Mouse (Mus musculus) liver (tissue): ENCODE data around the gene Miga2.
A peak's percentile ranks its signal among the peaks of the same experiment; 100 is the strongest.

Experiments used
- DNase-seq: peaks from one replicate; pipeline ENCODE4 v3.0.0-alpha.2; 2020; ENCODE audit warnings: mixed read lengths

The Miga2 gene

DNA sequence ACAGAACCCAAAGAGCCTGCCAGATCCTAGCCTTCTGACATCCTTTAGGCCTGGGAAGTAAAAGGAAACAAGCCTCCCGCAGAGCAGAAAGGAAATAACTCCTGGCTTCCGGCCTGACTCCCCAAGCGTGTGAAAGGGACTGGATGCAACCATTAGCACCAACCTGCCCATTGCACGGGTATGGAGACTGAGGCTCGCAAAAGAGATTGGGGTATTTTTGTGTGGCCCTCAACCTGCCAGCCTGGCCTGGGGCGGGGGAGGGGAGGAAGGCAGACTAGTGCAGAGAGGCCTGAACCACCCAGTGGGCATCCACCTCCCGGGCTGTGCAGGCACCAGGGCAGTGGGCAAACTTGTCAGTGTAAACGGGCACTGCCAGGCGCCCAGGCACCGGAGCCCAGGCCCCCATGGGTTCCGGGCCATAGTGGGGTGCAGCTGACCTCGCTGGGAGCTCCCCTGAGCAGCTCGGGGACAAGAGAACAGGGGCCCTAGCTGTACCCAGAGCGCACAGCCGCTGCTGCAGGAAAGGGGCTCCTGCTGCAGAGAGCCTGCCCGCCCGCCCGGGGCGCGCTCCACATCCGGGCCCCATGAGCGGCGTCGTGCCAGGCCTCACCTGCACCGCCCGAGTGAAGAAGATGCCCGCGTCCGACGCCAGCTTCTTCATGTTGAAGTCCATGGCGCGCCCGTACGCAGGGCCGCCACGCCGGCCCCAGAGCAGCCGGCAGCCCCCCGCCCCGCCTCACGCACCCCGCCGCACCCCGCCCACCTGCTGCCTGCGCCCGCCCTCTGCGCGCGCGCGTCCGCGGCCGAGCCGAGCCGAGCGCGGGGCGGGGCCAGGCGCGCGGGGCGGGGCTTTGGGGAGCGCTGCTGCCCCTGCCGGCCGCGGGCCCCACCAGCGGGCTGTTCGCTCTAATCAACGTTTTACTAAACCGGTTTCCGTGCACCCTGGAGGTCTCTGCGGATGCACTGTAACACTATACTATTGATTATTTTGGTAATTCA lies 5.2 kb upstream of the Miga2 start, which contains the start of gene Sh3glb2:
Sh3glb2 (minus strand) TSS at position 805 of the 999 bp plus-strand sequence.
- DNase-seq: peak; percentile 91

GRCm38 (mm10) chr2:30360626-30361025 lies 3.4 kb upstream of the Miga2 start:
- no peak for DNase-seq

DNA sequence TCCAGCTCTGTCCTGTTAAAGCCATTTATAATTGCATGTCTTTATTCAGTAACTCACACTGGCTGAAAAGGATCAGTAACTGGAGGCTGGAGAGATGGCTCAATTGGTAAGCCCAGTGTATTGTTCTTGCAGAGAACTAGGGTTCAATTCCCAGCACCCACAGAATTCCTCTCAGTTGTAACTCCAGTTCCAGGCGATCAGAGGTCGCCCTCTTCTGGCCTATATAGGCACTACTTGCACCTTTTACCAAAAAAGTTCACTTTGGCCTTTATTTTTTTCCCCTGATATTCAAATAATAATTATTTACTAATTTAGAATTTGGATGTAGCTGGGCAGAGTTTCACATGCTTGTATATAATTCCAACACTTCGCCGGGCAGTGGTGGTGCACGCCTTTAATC lies 1.2 kb upstream of the Miga2 start:
- DNase-seq: no peak

GRCm38 (mm10) chr2:30365281-30366069 lies 1.4 kb downstream of the Miga2 start:
- DNase-seq: no peak

GRCm38 (mm10) chr2:30366203-30366602 lies 2.2 kb downstream of the Miga2 start:
- no peak for DNase-seq

DNA sequence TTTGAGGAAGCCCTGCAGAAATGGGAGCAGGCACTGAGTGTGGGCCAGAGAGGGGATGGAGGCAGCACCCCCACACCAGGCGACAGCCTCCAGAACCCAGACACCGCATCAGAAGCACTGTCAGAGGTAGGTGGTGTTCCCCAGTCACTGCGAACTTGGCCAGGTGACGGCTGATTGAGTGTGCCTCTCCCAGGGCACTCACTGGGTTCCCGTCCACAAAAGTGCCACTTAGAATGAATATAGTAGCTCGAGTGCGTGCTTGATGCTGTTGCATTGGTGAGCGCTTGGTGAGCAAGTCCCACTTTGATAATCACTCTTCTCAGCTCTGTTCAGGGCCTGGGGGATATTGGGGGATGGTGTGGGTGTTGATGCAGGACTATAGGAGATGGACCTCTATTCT lies 7.5 kb downstream of the Miga2 start:
- no peak for DNase-seq

DNA sequence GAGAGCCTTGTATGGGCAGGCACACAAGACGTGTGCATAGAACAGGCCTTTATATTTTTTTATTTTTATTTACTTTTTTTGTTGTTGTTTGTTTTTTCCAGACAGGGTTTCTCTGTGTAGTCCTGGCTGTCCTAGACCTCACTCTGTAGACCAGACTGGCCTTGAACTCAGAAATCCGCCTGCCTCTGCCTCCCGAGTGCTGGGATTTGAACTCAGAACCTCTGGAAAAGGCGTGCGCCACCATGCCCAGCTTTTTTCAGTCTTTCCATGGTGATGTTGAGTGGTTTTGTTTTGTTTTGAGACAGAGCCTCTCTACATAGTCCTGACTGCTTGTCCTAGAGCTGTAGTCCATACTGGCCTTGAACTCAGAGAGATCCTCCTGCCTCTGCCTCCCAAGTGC lies 8.7 kb downstream of the Miga2 start:
- DNase-seq: no peak

DNA sequence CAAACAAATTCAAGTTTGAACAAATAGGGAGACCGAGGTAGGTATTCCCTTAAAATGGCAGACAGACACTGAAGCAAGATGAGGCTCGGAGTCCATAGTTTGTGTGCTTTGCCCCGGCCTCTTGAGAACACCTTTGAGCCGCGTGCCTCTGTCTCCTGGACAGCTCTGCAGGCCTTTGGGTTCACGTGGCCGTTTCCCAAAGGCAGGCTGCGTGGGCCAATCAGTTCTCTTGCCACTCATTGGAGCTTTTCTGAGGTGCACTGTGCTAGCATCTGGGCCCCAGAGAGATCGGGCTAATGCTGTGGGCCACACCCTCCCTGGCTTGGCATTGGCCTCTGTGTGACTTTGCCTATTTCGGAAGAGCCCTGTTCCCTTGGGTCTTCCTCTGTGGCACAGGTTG lies 11.9 kb downstream of the Miga2 start:
- DNase-seq: no peak

DNA sequence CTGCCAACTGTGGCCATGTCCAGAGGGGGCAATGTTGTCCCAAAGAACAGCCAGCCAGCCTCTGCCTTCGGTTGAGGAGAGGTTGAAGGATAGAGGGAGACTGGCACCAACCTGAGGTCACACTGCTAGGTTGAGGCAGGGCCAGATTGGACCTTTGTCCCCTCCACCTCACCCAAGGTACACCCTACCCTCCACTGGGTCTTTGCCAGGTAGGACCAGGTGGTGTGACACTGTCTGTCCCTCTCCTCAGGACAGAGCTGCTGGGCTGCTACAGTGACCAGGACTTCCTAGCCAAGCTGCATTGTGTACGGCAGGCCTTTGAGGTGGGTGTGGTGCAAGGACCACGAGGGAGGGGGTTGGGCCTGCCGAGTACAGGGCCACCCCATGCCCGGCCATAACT lies 13.7 kb downstream of the Miga2 start:
- no peak for DNase-seq

GRCm38 (mm10) chr2:30379307-30379706 lies 15.3 kb downstream of the Miga2 start:
- no peak for DNase-seq

- peak; percentile 50 for DNase-seq
Measured at GRCm38 (mm10) chr2:30380564-30381376, 16.7 kb downstream of the Miga2 start.

DNA sequence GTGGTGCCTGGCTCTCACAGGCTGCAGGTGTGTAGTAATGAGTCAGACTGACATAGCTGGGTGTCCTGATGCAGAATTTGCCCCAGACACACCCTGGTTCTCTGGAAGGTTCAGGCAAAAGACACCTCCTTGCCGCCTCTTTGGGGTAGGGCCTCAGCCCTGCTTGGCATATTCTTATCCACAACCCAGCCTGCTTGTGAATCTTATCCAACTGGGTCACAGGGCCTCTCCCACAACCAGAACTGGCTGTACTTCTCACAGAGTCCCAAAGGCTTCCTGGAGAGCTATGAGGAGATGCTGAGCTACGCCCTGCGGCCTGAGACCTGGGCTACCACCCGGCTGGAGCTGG lies 17.3 kb downstream of the Miga2 start:
- peak; percentile 39 for DNase-seq

- DNase-seq: no peak
Measured at GRCm38 (mm10) chr2:30384814-30385213, 20.8 kb downstream of the Miga2 start.

DNA sequence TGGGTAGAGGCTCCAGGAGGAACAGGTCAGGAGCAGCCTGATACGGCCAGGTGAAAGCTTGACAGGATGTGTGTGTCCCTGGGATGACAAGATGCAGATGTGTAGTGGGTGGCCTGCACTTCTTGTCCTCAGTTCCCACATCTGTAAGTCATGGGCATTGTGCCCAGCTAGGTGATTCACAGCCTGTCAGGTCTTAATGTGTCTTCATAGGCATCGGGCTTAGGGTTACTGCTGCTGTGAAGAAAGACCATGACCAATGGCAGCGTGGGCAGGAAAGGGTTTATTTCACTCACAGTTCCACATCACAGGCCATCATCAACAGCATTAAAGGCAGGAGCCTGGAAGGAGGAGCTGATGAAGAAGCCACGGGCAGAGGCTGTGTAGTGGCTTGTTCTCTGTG lies 21.6 kb downstream of the Miga2 start:
- DNase-seq: no peak

DNA sequence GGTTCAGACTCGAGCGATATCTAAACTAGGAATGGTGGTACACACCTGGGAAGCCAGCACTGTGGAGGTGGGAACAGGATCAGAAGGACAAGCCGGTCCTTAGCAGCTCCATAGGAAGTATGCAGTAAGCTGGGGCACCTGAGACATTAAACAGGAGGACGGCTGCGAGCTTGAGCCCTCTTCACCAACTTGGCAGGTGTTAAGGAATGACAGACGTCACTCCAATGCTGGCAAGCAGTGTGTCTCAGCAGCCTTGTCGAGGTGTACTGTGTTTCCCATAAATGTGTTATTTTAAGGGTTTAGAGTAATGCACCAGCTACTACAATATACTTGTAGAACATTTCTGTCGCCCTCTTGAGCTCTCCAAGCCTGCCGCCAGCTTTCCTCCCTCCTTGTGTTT lies 22.9 kb downstream of the Miga2 start:
- DNase-seq: no peak

DNA sequence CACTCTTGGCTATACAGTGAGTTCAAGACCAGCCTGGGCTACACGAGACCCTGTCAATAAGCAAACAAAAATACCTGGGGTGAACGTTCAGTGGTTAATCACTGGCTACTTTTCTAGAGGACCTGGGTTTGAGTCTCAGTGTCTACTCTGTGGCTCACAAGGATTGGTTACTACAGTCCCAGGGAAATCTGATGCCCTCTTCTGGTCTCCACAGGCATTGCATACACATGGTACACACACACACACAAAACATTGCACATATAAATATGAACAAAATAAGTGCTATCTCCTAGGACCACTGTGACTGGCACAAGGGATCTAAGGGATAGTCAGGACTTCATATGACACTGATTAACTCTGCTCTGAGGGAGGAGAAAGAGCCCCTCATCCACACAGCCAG lies 25.0 kb downstream of the Miga2 start:
- DNase-seq: no peak

DNA sequence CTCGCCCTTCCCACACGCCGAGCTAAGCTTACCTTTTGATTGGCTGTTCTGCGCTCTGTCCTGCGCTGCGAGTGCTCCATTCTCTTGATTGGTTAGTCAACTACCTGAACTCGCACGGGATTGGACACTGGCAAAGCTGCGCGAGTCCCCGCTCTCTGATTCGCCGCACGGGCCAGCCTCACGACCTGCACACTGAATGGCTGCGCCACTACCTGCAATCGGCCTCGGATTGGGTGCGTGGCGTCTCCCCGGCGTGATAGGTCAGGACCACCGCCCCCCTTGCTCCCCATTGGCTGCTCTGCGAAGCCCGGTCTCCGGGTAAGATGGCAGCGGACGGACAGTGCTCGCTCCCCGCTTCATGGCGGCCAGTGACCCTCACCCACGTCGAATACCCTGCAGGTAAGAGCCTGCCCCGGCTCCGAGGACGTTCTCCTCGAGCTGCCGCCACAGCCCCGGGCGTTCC lies 28.1 kb downstream of the Miga2 start, which contains the start of gene Dolpp1:
Dolpp1 (plus strand) TSS at position 141 of the 463 bp plus-strand sequence.
- DNase-seq: peak; percentile 98

DNA sequence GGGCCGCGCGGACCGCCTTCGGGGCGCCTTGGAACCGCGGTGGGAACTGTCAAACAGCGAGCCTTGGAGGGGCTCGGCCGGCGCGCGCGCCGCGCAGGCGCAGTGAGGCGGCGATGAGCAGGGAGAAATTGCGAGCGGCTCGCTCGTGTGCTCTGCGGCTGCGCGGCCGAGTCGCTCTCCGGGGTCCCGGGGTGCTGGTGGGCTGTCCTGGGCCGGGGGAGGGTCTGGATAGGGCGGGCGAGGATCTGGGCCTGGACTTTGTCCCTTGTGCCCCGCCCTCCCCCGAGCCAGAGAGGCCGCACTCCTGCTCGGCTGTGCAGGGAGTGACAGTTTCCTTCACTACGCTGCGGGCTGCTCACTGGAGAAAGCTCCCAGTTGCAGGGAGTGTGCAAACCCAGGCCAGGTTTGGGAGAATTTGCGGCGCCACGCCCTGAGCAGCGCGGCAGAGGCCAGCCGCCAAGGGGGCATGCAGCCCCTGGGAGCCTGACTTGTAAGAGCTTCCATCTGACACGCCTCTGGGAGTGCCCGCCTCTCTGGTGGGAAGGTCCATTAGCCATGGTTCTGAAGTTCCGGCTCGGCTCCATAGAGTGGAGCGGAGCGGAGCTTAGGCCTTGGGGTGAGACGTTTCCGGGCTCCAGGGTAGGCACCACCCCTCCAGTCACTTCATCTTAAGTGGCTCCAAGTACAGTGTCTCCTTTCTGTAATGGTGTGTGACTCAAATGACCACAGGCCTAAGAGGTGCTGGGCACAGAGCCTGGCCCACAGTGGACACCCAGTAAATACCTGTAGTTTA lies 28.7 kb downstream of the Miga2 start:
- peak; percentile 86 for DNase-seq

- DNase-seq: no peak
Measured at GRCm38 (mm10) chr2:30393370-30393656, 29.3 kb downstream of the Miga2 start.

- DNase-seq: no peak
Measured at GRCm38 (mm10) chr2:30395757-30396156, 31.7 kb downstream of the Miga2 start.

DNA sequence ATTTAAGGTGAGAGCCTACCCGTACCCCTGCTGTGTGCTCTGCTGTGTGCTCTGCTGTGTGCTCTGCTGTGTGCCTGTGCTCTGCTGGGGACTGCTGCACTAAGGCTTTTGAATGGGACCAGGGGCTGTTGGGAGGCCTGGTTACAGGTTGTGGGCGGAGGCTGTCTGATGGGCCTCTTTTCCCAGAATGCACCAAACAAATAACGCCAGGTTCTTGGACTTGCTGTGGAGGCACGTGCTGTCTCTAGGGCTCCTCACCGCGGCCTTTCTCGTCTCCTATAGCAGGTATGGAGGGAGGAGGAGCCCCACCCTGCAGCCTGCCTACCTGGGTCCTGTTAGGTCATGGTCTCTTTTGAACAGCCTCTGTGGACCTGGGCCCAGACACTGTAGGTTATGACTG lies 32.2 kb downstream of the Miga2 start:
- no peak for DNase-seq

DNA sequence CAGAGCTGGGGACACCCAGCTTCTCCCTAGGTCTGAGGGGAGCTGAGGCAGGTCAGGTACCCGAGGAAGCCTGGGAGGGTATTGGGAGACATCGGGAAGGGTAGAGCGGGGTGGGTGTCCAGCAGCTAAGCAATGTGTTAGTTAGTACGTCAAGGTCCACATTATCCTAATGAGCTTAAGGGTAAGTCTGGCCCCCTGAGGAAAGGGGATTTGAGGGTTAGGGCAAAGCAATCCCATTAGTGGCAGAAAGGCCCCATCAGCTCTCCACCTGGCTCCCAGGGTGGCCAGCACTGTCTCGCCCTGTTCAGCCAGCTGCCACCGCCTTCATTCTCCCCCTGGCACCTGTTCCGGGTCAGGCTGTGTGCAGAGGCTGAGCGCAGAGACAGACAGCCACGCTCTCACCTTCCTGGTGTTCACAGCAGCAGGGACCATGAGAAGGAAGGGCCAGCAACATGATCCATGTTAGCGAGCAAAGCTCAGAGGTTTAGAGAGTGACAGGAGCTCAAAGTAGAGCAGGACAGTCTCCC lies 34.0 kb downstream of the Miga2 start:
- DNase-seq: no peak
